Mouse (Mus musculus): ENCODE measurements around the gene C77080.

The C77080 gene

DNA sequence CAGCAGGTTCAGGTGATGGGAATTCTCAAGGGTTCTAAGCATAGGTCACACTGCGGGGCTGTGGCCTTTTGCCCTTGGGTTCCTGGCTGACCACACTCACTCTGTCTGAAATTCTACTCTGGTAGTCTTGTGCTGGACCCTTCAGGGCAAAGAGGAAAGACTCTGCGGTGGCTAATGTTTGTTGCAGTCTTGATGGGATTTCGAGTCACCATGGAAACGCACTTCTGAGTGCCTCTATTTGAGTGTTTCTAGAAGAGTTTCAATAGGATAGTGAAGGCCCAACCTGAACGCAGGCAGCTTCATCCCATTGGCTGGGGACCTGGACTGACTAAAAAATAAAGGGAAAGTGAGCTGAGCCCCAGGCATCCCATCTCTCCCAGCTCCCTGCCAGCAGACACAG is 5.6 kb upstream of the C77080 start:
- no peak for DNase-seq (ENCODE audit: low read depth, low spot score)

- no peak for DNase-seq (ENCODE audit: low read depth, low spot score)
Measured at GRCm38 (mm10) chr4:129266191-129266590, 5.0 kb upstream of the C77080 start.

GRCm38 (mm10) chr4:129263225-129264021 is 2.2 kb upstream of the C77080 start:
- peak; percentile 80 for DNase-seq (ENCODE audit: low read depth, low spot score)

DNA sequence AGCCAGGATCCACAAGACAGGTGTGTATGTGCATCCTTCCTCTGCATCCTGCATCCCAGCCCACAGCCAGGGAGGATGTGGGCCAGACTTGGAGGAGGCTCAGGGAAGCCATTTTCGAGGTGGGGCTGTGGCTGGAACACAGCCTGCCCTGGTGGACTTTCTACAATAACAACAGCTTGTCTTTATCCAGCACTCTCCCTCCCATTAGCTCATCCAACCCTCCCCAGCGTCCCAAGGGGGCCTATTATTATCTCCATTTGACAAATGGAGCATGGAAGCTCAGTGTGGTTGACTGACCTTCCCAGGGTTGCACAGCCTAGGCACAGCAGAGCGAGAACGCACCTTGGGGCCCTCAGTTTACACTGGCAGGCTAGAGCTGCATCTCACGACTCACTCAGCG is 526 bp downstream of the C77080 start:
- DNase-seq (ENCODE audit: low read depth, low spot score) = no peak

GRCm38 (mm10) chr4:129259101-129259500 is 2.1 kb downstream of the C77080 start:
- no peak for DNase-seq (ENCODE audit: low read depth, low spot score)

- DNase-seq (ENCODE audit: low read depth, low spot score) = no peak
Measured at GRCm38 (mm10) chr4:129256450-129257380, 4.5 kb downstream of the C77080 start.

GRCm38 (mm10) chr4:129254571-129254970 is 6.6 kb downstream of the C77080 start:
- no peak for DNase-seq (ENCODE audit: low read depth, low spot score)

DNA sequence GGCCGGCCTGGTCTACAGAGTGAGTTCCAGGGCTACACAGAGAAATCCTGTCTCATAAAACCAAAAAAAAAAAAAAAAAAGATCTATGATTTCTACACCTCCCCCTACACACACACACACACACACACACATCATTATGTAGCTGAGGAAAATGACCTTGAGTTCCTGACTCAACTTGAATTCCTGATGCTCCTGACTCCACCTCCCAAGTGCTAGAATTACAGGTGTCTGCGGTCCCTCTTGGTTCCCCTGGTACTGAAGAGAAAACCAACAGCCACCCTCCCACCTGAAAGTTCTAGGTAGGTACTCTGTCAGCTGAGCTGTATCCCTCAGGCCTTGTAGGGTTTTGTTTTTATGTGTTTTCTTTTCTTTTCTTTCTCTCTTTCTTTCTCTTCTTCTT is 8.7 kb downstream of the C77080 start:
- DNase-seq (ENCODE audit: low read depth, low spot score) = no peak

DNA sequence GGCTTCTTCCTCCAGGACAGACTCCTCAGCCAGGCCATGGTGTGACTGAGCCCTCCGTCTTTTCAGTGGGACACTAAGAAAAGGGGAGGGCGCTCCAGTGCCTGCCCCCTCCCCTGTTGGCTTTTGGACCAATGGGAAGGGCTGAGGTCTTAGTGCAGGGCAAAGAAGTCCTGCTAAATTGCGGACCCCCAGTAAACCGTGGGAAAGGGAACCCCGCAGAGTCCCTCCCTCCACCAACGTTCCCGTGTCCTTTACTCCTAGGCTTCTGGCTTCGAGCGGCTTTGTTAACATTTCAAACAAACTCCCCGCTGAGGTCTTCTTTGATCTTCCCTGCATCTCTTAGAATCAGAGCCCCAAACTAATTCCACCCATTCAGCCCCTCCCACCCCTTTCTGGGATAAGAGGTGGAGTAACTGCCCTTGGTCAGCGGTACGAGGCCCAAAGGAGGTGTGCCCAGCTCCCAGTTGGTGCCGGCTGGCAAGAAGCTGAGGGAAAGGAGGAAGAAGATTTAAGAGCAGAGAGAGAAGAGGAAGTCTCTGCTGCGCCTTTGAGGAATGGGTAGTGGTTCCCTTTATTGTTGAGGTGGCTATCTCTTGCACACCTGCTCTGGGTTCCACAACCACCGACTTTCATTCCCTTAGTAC is 9.6 kb downstream of the C77080 start:
- DNase-seq (ENCODE audit: low read depth, low spot score) = no peak

DNA sequence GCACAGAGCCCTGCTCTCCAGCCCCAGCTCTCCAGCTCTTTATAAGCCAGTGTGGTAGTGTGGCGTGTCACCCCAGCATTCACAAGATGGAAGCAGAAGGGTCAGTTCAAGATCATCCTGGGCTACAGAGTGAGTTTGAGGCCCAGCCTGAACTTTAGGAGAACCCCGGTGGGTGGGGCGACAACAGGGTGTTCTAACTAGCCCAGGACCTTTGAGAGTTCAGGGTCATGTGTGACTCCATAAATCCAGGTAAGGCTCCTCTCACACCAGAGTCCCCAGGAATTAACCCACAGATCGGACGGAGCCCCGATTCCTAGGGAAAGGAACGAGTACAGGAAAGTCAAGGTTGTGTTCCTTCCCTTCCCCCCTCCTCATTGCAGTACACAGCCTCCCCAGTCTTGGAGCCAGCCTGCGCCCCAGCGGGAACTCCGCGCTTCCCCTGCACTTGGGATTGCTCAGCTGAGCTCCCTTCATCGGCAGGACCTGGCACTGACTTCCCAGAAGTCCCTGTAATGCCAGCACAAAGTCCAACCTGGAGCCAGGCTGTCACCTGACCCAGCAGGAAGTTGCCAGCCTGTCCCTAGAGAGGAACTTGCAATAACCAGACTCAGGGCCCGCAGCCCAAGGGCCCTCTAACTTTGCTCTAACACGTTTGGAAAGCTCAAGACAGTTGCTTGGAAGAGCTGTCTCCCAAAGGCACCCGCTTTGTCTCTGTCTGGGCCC is 10.3 kb downstream of the C77080 start:
- DNase-seq (ENCODE audit: low read depth, low spot score) = no peak

GRCm38 (mm10) chr4:129249288-129249687 is 11.9 kb downstream of the C77080 start:
- DNase-seq (ENCODE audit: low read depth, low spot score) = no peak

DNA sequence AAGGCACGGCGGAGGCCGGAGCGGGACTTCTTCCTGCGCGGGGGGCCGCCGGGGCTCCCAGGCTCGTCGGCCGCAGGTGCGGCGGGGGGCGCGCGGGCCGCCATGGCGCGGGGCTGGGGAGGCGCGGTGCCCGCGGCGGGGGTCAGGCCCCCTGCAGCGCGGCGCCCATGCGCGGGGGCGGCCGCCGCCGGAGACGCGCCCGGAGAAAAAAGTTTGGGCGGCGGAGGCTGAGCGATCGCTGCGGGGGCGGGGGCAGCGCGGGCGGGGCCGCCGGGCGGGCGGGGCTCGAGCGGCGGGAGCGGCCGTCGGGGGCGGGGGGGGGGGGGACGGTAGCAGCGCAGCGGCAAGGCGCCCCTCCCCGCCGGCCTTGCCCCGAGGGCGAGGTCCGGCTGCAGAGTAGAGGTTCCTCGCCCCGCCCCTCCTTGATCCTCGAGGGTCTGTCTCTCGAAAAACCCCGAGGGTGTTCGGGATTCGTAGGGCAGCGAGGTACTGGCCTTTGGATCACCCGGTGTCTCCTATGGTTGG is 12.9 kb downstream of the C77080 start:
- DNase-seq (ENCODE audit: low read depth, low spot score) = no peak

DNA sequence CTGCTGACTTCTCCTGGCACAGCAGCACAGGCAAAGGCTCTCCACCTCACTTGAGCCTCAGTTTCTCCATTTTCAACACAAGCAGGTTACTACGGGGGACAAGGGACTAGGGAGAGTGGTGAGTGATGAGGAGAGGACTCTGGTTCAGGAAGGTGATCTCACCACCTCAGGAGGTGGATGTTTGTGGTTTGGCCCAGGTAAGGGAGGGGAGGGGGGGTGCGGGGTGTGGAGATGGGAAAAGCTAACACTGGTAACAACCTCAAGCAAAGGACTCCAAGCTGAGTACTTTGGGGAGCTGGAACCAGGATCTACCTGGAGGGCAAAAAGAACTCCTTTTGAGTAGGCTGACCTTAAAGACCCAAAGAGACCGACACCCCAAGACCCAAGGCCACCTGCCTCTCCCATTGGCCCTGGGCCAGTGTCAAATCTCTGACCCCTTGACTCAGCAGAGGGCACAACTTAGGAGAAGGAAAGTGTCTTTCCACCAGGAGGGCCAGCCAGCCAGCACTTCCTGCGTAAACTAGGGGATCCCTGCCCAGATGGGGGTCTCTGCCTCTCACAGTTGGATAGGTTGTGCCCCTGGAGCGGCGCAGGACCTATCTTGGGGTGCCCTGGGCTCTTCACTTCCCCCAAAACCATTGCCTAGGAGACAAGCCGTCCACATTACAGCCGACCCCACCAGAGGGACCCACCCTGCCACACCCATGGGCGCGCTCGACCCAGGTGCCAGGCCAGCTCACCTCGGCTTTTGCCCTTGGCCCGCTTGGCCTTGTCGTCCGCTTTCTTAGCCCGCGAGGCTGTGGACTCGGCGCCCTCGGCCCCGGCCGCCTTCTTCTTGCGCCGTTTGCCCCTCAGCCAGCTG is 13.6 kb downstream of the C77080 start:
- DNase-seq (ENCODE audit: low read depth, low spot score) = peak; percentile 29

GRCm38 (mm10) chr4:129246360-129247301 is 14.6 kb downstream of the C77080 start:
- DNase-seq (ENCODE audit: low read depth, low spot score) = no peak

DNA sequence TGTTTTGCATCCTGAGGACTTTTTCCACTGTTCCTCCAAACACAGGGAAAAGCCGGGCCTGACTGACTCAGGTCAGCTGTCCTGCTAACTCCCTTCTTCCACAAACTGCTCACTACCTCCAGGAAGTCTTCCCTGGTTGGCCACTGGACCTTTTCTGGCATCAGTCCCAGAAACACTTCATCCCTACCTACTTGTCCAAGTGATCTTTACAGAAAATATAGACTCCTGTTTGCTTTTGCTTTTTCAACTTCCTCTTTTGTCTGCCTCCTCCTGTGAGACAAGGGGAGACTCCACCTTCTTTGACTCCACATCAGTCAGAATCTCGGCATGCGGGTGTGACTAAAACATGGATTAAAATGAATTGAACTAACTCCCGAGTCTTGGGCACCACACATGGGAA is 16.4 kb downstream of the C77080 start:
- DNase-seq (ENCODE audit: low read depth, low spot score) = no peak

GRCm38 (mm10) chr4:129242761-129243160 is 18.4 kb downstream of the C77080 start:
- DNase-seq (ENCODE audit: low read depth, low spot score) = no peak

GRCm38 (mm10) chr4:129242327-129242726 is 18.9 kb downstream of the C77080 start:
- DNase-seq (ENCODE audit: low read depth, low spot score) = no peak

- no peak for DNase-seq (ENCODE audit: low read depth, low spot score)
Measured at GRCm38 (mm10) chr4:129241898-129242297, 19.3 kb downstream of the C77080 start.

DNA sequence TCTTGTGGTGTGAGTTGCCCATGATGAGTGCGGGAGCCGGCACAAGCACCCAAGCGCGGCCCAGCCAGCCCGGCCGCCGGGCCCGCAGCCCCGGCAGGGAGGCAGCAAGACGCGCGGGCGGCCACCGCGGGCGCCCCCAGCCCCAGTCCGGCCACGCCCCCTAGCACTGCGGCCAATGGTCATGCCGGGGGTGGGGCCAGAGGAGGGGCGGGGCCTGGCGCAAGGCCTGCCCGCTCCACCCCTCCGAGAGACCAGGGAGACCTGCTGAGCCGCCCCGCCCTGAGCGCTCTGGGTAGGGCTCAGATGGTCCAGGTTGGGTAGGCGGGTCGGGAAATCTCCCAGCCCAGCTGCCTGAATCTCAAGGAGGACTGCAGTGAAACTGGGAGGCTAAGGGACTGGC is 22.1 kb downstream of the C77080 start:
- DNase-seq (ENCODE audit: low read depth, low spot score) = peak; percentile 84
